Mouse (Mus musculus) brain, embryonic 14.5 days (tissue): ENCODE results near the gene Thrb. TPM values are rescaled to one million over a fixed set of nuclear protein-coding genes. Genes with fewer than 3 reads are reported as not detected.

ENCODE experiments used
- DNase-seq: peaks from one replicate; pipeline ENCODE4 v3.0.0-alpha.2; 2011; ENCODE audit warnings: low read depth
- CTCF ChIP-seq: fragments of 200-500 bp; IDR thresholded peaks from 2 replicates; pipeline ENCODE4 v1.5.1; 2012; ENCODE audit warnings: inconsistent platforms, mild to moderate bottlenecking, moderate library complexity, borderline replicate concordance; ENCODE audit not compliant: insufficient read depth, insufficient read length; ENCODE audit errors: extremely low read depth
- POLR2A ChIP-seq: fragments of 200-500 bp; IDR thresholded peaks from 2 replicates; pipeline ENCODE4 v1.6.1; 2012; ENCODE audit warnings: mild to moderate bottlenecking, inconsistent platforms, borderline replicate concordance; ENCODE audit not compliant: poor library complexity, insufficient read depth, insufficient read length, severe bottlenecking; ENCODE audit errors: extremely low read depth
- polyA plus RNA-seq: library from polyadenylated mRNA; depleted of rRNA; stranded (reverse); fragments of >200 nt; gene quantifications from 2 replicates; pipeline ENCODE4 v1.2.3, GENCODE M21; 2012

Gene Thrb
- polyA plus RNA-seq, 1 experiment: 1.0 TPM

- no peak for DNase-seq
- TF ChIP-seq POLR2A (no peak), CTCF (no peak)
Observed at GRCm38 (mm10) chr14:17875946-17876345, 215.9 kb downstream of the Thrb start.

GRCm38 (mm10) chr14:17879446-17879845 lies 219.4 kb downstream of the Thrb start:
- TF ChIP-seq CTCF (no peak), POLR2A (no peak)
- no peak for DNase-seq

GRCm38 (mm10) chr14:17884884-17885283 lies 224.8 kb downstream of the Thrb start:
- no peak for TF ChIP-seq CTCF
- TF ChIP-seq POLR2A: no peak
- DNase-seq: no peak

GRCm38 (mm10) chr14:17885320-17885719 lies 225.3 kb downstream of the Thrb start:
- TF ChIP-seq POLR2A: no peak
- TF ChIP-seq CTCF: no peak
- no peak for DNase-seq

- TF ChIP-seq POLR2A (no peak), CTCF (no peak)
Observed at GRCm38 (mm10) chr14:17894791-17895190, 234.7 kb downstream of the Thrb start.

GRCm38 (mm10) chr14:17899733-17900413 lies 239.8 kb downstream of the Thrb start:
- DNase-seq: no peak
- TF ChIP-seq POLR2A: no peak
- TF ChIP-seq CTCF: no peak

More at GRCm38 (mm10) chr14:17894791-17895190, 234.7 kb downstream of the Thrb start:
- no peak for DNase-seq

- DNase-seq: peak; percentile 77
- TF ChIP-seq POLR2A (no peak), CTCF (no peak)
Observed at GRCm38 (mm10) chr14:17900414-17900795, 240.3 kb downstream of the Thrb start.

DNA sequence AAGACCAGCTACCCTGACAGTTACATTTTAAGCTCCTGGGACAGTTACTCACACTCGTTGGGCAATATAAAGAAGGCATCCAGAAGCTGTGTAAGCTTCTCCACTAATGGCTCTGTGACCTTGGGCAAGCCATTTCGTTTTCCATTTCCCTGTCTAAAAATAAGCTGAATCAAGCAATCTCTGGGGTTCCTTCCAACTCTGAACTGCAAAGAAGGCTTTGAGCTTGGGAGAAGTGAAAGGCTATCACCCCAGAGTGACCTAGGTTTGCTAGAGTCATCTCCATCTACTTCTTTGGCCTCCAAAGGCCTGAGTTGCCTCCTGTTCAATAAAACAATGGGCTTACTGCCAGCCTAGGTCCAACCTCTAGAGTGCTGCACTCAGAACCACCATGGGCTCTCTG lies 242.4 kb downstream of the Thrb start:
- no peak for DNase-seq
- no peak for TF ChIP-seq CTCF
- TF ChIP-seq POLR2A: no peak

GRCm38 (mm10) chr14:17903121-17903520 lies 243.1 kb downstream of the Thrb start:
- DNase-seq: no peak
- TF ChIP-seq CTCF: no peak

GRCm38 (mm10) chr14:17904554-17904953 lies 244.5 kb downstream of the Thrb start:
- DNase-seq: no peak
- TF ChIP-seq POLR2A (no peak), CTCF (peak; percentile 44; the same call in 1 of the 2 replicates)

DNA sequence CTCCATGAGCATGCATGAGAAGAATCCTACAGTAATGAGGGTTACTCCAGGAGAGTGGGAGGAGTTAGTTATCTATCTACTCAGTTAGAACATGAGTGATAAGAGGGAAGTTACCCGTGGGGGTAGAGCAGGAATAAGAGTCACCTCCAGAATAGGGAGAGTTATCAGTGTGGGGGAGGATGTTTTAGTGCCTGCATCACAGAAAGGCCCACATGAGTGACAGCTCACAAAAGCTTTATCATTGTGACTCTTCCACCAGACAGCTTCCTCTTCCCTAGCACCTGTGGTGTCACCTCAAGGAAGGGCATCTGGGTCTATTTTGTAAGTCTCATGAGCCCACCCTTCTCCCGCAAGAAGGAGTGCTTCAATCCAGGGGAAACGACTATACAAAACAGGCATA lies 245.6 kb downstream of the Thrb start:
- DNase-seq: no peak
- TF ChIP-seq CTCF: no peak
- no peak for TF ChIP-seq POLR2A

GRCm38 (mm10) chr14:17906931-17907330 lies 246.9 kb downstream of the Thrb start:
- TF ChIP-seq CTCF (no peak), POLR2A (no peak)
- no peak for DNase-seq
